Mouse (Mus musculus): Measurements from ENCODE around the gene Lrrc27. TPM values are rescaled to one million over a fixed set of nuclear protein-coding genes. Genes with fewer than 3 reads are reported as not detected.
A peak's percentile ranks its signal among the peaks of the same experiment; 100 is the strongest.

The Lrrc27 gene
- polyA plus RNA-seq, 1 experiment, result 6.4 TPM

DNA sequence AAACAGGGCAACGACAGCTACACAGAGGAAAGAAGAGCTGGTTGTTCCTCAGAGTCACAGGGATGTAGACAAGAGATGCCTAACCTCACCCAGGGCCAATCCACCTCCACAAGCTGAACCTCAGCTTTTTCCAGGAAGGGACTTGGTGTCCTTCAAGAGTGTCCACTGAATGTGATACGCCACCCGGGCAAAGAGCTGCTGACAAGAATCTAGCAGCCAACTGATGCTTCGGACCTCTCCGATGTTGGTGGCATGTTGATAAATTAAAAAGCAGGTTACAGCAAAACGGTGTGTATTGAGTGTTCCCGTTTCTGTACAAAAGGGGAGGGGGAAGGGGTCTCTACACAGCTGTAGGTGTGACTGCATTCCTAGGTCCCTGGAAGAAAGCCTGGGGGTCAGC, 27.9 kb upstream of the Lrrc27 start:
- Histone ChIP-seq H3K36me3 (ENCODE audit: control insufficient read depth, insufficient read depth, low read length, poor library complexity, severe bottlenecking) (no peaks in the 10 kb centered on the region), H3K9me3 (replicated peaks; ENCODE audit: control insufficient read depth, insufficient read depth, low read length, poor library complexity, severe bottlenecking) (no peaks in the 10 kb centered on the region), H3K4me3 (ENCODE audit: low read depth, low read length) (no peak overlapping the region), H3K9ac (ENCODE audit: low read depth, poor library complexity, severe bottlenecking) (no peak overlapping the region), H3K4me1 (ENCODE audit: control insufficient read depth, insufficient read depth, low read length) (no peaks in the 10 kb centered on the region), H3K27me3 (ENCODE audit: control insufficient read depth, insufficient read depth, low read length, poor library complexity, severe bottlenecking) (peaks cover 5% of the 10 kb centered on the region), H3K27ac (ENCODE audit: insufficient read depth, low read length) (no peak overlapping the region)
- TF ChIP-seq CTCF (IDR thresholded peaks at IDR 0.05; ENCODE audit: low read depth, low read length), result no peak
- no peak for TF ChIP-seq EP300 (IDR thresholded peaks at IDR 0.05; ENCODE audit: insufficient read depth, low read depth, low read length)
- no peak for TF ChIP-seq POLR2A (IDR thresholded peaks at IDR 0.05; ENCODE audit: insufficient read depth, low read length)

DNA sequence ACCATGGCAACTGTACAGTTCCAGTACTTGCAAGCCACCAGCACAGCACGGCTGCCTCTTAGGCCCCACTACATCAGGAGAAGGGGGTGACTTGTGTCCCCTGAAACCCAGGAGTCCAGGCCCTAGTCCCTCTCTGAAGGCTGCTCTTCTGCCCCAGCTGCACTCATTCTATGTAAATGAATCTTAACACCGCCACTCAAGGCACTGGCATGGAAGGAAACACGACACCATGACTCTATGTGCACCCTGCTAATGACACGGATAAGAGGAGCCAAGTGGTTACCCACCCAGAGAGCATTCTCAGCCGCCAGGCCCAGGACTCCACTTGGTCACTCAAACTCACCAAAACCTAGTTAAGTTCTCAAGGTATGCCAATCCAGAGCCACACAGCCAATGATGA, 26.8 kb upstream of the Lrrc27 start:
- no peak overlapping the region for H3K9ac ChIP-seq (ENCODE audit: low read depth, poor library complexity, severe bottlenecking)
- H3K9me3 ChIP-seq (replicated peaks; ENCODE audit: control insufficient read depth, insufficient read depth, low read length, poor library complexity, severe bottlenecking), result peaks cover 3% of the 10 kb centered on the region; the same call in 1 of the 2 replicates
- TF ChIP-seq CTCF (IDR thresholded peaks at IDR 0.05; ENCODE audit: low read depth, low read length) (no peak), POLR2A (IDR thresholded peaks at IDR 0.05; ENCODE audit: insufficient read depth, low read length) (no peak), EP300 (IDR thresholded peaks at IDR 0.05; ENCODE audit: insufficient read depth, low read depth, low read length) (no peak)
- no peaks in the 10 kb centered on the region for H3K4me1 ChIP-seq (ENCODE audit: control insufficient read depth, insufficient read depth, low read length)
- no peaks in the 10 kb centered on the region for H3K36me3 ChIP-seq (ENCODE audit: control insufficient read depth, insufficient read depth, low read length, poor library complexity, severe bottlenecking)
- H3K4me3 ChIP-seq (ENCODE audit: low read depth, low read length), result no peak overlapping the region
- H3K27ac ChIP-seq (ENCODE audit: insufficient read depth, low read length), result no peak overlapping the region
- peaks cover 5% of the 10 kb centered on the region for H3K27me3 ChIP-seq (ENCODE audit: control insufficient read depth, insufficient read depth, low read length, poor library complexity, severe bottlenecking)

DNA sequence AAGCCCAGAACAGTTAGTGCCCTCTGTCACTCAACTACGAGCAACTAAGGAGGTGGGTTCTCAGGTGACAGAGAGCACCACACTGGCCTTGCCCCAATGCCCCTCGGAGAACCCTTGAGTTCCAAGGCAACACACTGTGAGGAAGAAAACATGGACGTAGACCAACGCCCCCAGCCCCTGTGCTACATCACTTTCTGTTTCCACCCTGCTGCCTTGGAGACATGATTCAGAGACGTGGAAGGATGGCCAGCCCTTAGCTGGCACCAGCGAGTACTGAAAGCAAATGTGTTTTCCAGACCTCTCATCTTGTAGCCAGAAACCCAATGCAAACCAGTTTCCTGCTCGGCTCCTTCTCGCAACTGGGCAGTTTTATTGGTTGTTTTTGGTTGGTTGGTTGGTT, 26.4 kb upstream of the Lrrc27 start:
- no peak for TF ChIP-seq CTCF (IDR thresholded peaks at IDR 0.05; ENCODE audit: low read depth, low read length)
- TF ChIP-seq POLR2A (IDR thresholded peaks at IDR 0.05; ENCODE audit: insufficient read depth, low read length), result no peak
- TF ChIP-seq EP300 (IDR thresholded peaks at IDR 0.05; ENCODE audit: insufficient read depth, low read depth, low read length), result no peak
- peaks cover 5% of the 10 kb centered on the region for H3K27me3 ChIP-seq (ENCODE audit: control insufficient read depth, insufficient read depth, low read length, poor library complexity, severe bottlenecking)

DNA sequence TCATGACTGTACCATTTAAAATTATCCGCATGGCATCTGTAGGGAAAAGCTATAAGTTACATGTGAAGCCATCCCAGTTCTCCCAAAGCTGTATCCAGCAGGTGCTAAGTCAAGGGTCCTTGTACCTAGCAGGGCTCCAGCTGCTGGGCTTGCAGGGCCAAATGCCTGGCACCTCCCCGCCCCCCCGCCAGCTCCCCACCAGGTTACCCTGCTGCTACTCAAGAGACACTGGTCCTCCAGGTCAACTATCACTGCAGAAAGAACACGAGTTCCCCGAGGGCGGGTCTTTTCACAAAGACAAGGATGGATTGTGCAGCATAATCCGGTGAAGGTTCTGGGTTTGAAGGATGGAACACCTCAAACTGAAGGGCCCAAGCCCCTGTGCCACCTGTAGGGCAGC, 25.5 kb upstream of the Lrrc27 start:
- H3K36me3 ChIP-seq (ENCODE audit: control insufficient read depth, insufficient read depth, low read length, poor library complexity, severe bottlenecking), result no peaks in the 10 kb centered on the region
- H3K9me3 ChIP-seq (replicated peaks; ENCODE audit: control insufficient read depth, insufficient read depth, low read length, poor library complexity, severe bottlenecking), result peaks cover 3% of the 10 kb centered on the region; the same call in 1 of the 2 replicates
- H3K4me3 ChIP-seq (ENCODE audit: low read depth, low read length), result peak overlapping the region; percentile 56; the same call in 1 of the 2 replicates
- H3K4me1 ChIP-seq (ENCODE audit: control insufficient read depth, insufficient read depth, low read length), result no peaks in the 10 kb centered on the region
- no peak overlapping the region for H3K27ac ChIP-seq (ENCODE audit: insufficient read depth, low read length)
- 0 out of 2 replicates have a peak overlapping the region, but pooled peaks have one; percentile 65 for H3K9ac ChIP-seq (ENCODE audit: low read depth, poor library complexity, severe bottlenecking)
- H3K27me3 ChIP-seq (ENCODE audit: control insufficient read depth, insufficient read depth, low read length, poor library complexity, severe bottlenecking), result peaks cover 5% of the 10 kb centered on the region
- no peak for TF ChIP-seq CTCF (IDR thresholded peaks at IDR 0.05; ENCODE audit: low read depth, low read length)
- TF ChIP-seq EP300 (IDR thresholded peaks at IDR 0.05; ENCODE audit: insufficient read depth, low read depth, low read length), result no peak
- no peak for TF ChIP-seq POLR2A (IDR thresholded peaks at IDR 0.05; ENCODE audit: insufficient read depth, low read length)

More for the DNA sequence above, 26.4 kb upstream of the Lrrc27 start:
- Histone ChIP-seq H3K9ac (ENCODE audit: low read depth, poor library complexity, severe bottlenecking) (no peak overlapping the region), H3K4me1 (ENCODE audit: control insufficient read depth, insufficient read depth, low read length) (no peaks in the 10 kb centered on the region), H3K27ac (ENCODE audit: insufficient read depth, low read length) (no peak overlapping the region), H3K4me3 (ENCODE audit: low read depth, low read length) (no peak overlapping the region), H3K9me3 (replicated peaks; ENCODE audit: control insufficient read depth, insufficient read depth, low read length, poor library complexity, severe bottlenecking) (peaks cover 3% of the 10 kb centered on the region; the same call in 1 of the 2 replicates), H3K36me3 (ENCODE audit: control insufficient read depth, insufficient read depth, low read length, poor library complexity, severe bottlenecking) (no peaks in the 10 kb centered on the region)

DNA sequence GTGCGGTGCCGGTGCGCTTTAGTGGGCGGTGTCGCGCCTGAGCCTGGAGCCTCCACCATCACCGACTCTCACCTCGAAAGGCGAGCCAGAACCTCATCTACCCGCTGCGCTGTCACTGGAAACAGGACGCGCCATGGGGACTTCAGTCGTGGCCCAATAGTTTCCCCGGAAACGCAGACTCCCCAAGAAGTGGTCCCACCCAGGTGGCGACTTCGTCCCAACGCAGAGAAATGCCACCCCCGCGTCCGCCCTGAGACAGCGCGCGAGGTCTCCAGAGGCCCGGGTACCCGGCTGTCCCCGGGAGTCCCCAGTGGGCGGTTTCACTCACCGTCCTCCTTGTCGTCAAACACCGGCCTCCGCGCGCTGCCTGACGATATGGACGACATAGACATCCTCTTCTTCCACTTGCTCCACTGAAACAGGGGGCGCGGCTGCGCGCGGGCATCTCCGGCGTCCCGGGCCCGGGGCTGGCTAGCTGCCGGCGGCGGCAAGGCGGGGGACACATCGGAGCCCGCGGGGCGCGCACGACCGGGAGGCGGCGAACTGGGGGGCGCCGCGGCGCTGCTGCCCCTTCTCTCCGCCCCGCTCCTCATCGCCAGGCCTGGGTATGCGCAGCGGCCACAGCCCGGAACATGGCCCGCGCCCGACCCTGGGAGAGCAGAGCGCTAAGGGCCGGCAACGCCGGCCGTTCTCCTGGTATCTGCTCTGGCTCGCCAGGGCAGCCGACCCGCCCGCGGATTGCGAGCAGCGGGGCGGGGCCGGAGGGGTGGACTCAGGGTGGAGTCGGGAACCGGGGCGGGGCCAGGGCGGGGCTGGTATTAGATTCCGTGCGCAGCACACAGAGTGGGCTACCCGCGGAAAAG, 24.8 kb upstream of the Lrrc27 start:
- Histone ChIP-seq H3K9ac (ENCODE audit: low read depth, poor library complexity, severe bottlenecking) (peak overlapping the region; percentile 65), H3K27ac (ENCODE audit: insufficient read depth, low read length) (no peak overlapping the region), H3K36me3 (ENCODE audit: control insufficient read depth, insufficient read depth, low read length, poor library complexity, severe bottlenecking) (no peaks in the 10 kb centered on the region), H3K9me3 (replicated peaks; ENCODE audit: control insufficient read depth, insufficient read depth, low read length, poor library complexity, severe bottlenecking) (peaks cover 3% of the 10 kb centered on the region; the same call in 1 of the 2 replicates), H3K27me3 (ENCODE audit: control insufficient read depth, insufficient read depth, low read length, poor library complexity, severe bottlenecking) (peaks cover 5% of the 10 kb centered on the region), H3K4me3 (ENCODE audit: low read depth, low read length) (peak overlapping the region; percentile 89), H3K4me1 (ENCODE audit: control insufficient read depth, insufficient read depth, low read length) (no peaks in the 10 kb centered on the region)
- no peak for TF ChIP-seq CTCF (IDR thresholded peaks at IDR 0.05; ENCODE audit: low read depth, low read length)
- no peak for TF ChIP-seq POLR2A (IDR thresholded peaks at IDR 0.05; ENCODE audit: insufficient read depth, low read length)
- no peak for TF ChIP-seq EP300 (IDR thresholded peaks at IDR 0.05; ENCODE audit: insufficient read depth, low read depth, low read length)
